Mouse (Mus musculus) activated CD4-positive, CD25-positive, alpha-beta regulatory T cell, adult 4 months (primary cell): ENCODE results near the gene Lrif1. TPM values are rescaled to one million over a fixed set of nuclear protein-coding genes. Genes with fewer than 3 reads are reported as not detected.
"Not testable (repeated sequence)": the region's sequence is repeated elsewhere in the genome, so short reads cannot be mapped to it uniquely, and the experiment has no call there.

ENCODE experiments used
- ATAC-seq: one replicate; pipeline ENCODE4 v1.8.0; 2017
- polyA plus RNA-seq, 2 experiments: library from polyadenylated mRNA; unstranded; fragments of 100-300 nt; shearing (Covaris generic); gene quantifications; one replicate each; pipeline ENCODE4 v1.2.1; 2017

Lrif1 gene
- 10 to 100 TPM; 50.2 to 71.0 TPM for polyA plus RNA-seq

DNA sequence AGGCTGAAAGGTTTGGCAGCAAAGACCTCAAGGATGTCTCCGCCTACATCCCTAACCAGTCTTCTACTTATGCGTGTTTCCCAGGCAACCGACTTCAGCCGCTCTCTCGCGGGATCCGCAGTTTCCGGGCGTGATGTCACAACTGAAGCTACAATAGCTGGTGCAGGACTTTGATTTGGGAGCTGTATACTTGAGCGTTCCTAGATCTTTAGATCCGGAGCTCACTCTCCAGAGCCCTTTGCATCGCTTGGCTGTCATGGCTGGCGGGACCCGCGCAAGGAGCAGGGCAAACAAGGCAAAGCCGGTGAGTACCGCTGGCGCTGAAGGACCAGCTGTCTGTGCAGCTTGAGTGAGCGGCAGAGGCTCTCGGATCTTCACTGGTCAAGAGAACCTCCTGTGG lies at the start of gene Lrif1:
Gene Lrif1 (plus strand): TSS at position 158 of the 400 bp plus-strand sequence.
- ATAC-seq: peak; percentile 100

- ATAC-seq: not testable (repeated sequence)
Measured at GRCm38 (mm10) chr3:106672811-106673210, 12.0 kb upstream of the Lrif1 start.

GRCm38 (mm10) chr3:106685381-106685780 lies 594 bp downstream of the Lrif1 start:
- no peak for ATAC-seq

DNA sequence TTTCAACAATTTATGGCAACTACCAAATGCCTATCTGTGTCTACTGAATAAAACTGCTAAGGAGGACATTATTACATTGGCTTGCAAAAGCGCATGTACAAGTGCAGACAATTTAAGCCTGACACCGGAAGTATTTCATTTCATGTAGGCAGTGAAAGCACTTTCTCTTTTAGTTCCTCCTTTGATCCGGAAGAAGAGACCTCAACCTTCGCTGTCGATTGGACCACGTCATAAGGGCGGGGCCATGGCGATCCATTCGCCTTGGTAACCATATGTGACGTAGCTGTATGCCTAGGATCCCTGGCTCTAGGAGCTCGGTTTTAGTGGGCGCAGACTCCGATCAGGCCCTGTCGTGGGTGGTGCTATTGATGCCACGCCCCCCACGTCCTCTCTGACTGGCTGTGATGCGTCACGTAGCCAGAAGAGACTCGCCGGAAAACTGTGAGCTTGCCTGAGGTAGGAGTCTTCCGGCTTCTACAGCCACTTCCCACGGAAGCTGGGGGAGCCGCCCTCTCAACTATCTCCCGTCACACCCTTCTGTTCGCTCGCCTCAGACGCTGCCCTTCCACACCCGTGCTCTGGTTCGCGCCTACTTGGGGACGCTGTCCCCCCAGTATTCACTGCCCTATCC lies 36.7 kb downstream of the Lrif1 start:
- ATAC-seq: peak; percentile 90

GRCm38 (mm10) chr3:106722028-106722945 lies 37.5 kb downstream of the Lrif1 start:
- peak; percentile 57 for ATAC-seq

DNA sequence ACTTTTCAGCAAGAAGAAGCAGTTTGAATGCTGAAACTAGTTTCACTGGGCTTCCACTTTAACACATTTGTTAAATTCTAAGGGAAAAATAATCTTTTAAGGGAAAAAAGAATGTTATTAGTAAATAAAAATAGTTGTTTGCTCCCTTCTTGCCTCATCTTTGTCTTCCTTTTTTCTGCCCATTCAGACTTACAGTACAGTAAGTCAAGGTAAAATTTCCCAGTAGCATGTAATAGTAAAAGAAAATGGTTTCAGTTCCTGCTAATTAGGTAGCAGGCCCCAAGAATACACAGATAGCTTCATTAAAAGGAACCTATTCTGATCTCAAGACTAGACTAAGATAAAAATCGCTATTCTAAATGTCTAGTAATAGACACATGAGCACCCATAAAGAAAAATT lies 71.1 kb downstream of the Lrif1 start:
- no peak for ATAC-seq

DNA sequence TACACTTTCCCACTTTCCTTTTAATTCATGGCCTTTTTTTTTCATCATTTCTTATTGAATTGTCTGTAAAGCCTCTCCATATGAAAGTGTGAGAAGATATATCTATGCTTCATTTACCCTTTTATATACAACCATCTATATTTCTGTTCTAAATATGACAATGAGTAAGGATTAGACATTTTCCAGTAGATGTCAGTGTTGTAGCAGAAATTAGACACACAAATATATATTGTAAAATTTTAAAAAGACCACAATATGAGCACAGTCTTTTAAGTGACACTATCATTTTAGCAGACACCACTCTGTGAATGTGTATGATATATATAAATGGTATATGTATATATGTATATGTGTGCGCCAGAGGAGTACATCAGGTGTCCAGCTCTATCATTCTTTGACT lies 87.0 kb downstream of the Lrif1 start:
- ATAC-seq: peak; percentile 50

GRCm38 (mm10) chr3:106785130-106785529 lies 100.3 kb downstream of the Lrif1 start:
- peak; percentile 62 for ATAC-seq

Other genes with a start within 250 kb of the Lrif1 start
- gene Dennd2d, start 202.6 kb upstream of the Lrif1 start, polyA plus RNA-seq: 100 to 1,000 TPM; 153 to 177 TPM
- gene Dram2, start 137.2 kb upstream of the Lrif1 start, polyA plus RNA-seq: 10 to 100 TPM; 43.0 to 48.1 TPM
- 100 to 1,000 TPM; 108 to 110 TPM for gene Cept1, start 137.2 kb upstream of the Lrif1 start, polyA plus RNA-seq
- 1,000 to 10,000 TPM; 1,191 to 1,241 TPM for gene Cd53, start 105.2 kb downstream of the Lrif1 start, polyA plus RNA-seq
- not detected for gene Olfr266, start 141.3 kb downstream of the Lrif1 start, polyA plus RNA-seq